ENCODE assay signal across 10 mouse cellular contexts in the genomic region with DNA sequence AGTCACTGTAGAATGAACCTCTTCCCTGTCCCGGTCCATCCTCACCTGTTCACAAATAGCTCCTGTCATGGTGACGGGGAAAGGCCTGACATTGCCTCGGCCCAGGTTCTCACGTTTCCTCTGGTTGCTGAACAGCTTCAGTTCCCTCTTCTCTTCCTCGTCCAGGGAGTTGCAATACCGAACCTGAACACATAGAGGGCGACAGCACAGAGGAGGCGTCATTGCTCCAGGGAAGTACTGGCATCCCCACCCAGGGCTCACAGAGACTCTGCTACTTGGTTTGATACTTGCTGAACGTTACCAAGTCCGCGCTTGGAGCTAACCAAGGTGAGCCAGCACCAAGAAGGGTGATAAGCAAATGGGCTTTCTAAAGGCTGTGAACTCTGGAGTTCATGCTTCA.
A peak's percentile ranks its signal among the peaks of the same experiment; 100 is the strongest.
DNase-seq lines count a peak whose midpoint lies in the region; ATAC-seq and TF ChIP-seq lines count a peak whose summit lies in the region.
"Had no signal": no experiment of that assay in that cellular context is flagged by ENCODE, and none has a peak within 500 bp of the region (broad histone marks: within the 10 kb centered on the region; RNA-seq: fewer than 3 reads in every experiment).

No protein-coding gene starts in this region.

- ATAC-seq in liver, embryonic 14.5 days (ENCODE audit: insufficient read depth), result no peak

- H3K27me3 ChIP-seq in liver, embryonic 14.5 days (ENCODE audit: control insufficient read depth, insufficient read depth, low read length), result no peaks in the 10 kb centered on the region
- H3K27me3 ChIP-seq: heart, embryonic 15.5 days had no signal

- TF ChIP-seq EP300 in liver, embryonic 14.5 days (IDR thresholded peaks at IDR 0.05; ENCODE audit: low read depth), result no peak

- TF ChIP-seq POLR2A in cortical plate, adult 2 months (IDR thresholded peaks at IDR 0.05; ENCODE audit: extremely low read depth, insufficient read depth, low read length), result 0 out of 2 replicates have a peak, but pooled peaks have one; percentile 14

- intact Hi-C loops in gastrocnemius, adult 2 months (cut with DNase I), result no loop called here
- intact Hi-C loops in gastrocnemius, postnatal 36 days (cut with DNase I), result loop anchor here (10.0 kb wide), 1 partner anchor 303 kb away; no protein-coding TSS in a partner anchor

- no peak overlapping the region for H3K4me3 ChIP-seq in gastrocnemius, adult 2 months
- H3K4me3 ChIP-seq in cortical plate, adult 2 months (ENCODE audit: insufficient read depth, low read length), result no peak overlapping the region
- H3K4me3 ChIP-seq in liver, embryonic 14.5 days (ENCODE audit: insufficient read depth in 1 of 2, low read depth in 2 of 2, low read length in 2 of 2), result no peak overlapping the region
- H3K4me3 ChIP-seq: heart, embryonic 15.5 days had no signal

- WGBS in liver, embryonic 14.5 days (ENCODE audit: insufficient replicate concordance), result 27% methylated on average over 11 of the region's 11 CpGs

- H3K4me2 ChIP-seq in liver, embryonic 14.5 days (ENCODE audit: low read depth), result no peak overlapping the region
- H3K4me2 ChIP-seq: heart, embryonic 15.5 days had no signal

- no peak overlapping the region for H3K9ac ChIP-seq in liver, embryonic 14.5 days (replicated peaks)
- H3K9ac ChIP-seq: heart, embryonic 15.5 days had no signal

- TF ChIP-seq CTCF in gastrocnemius, adult 2 months (IDR thresholded peaks at IDR 0.05), result peak; percentile 61
- peak; percentile 84 for TF ChIP-seq CTCF in cortical plate, adult 2 months (IDR thresholded peaks at IDR 0.05; ENCODE audit: extremely low read depth, insufficient read depth, low read length)
- peak; percentile 60 for TF ChIP-seq CTCF in liver, embryonic 14.5 days (IDR thresholded peaks at IDR 0.05; ENCODE audit: low read depth)

- H3K9me3 ChIP-seq in liver, embryonic 14.5 days (ENCODE audit: control insufficient read depth, low read length), result no peaks in the 10 kb centered on the region
- H3K9me3 ChIP-seq: heart, embryonic 15.5 days had no signal

- no peak overlapping the region for H3K27ac ChIP-seq in gastrocnemius, adult 2 months
- H3K27ac ChIP-seq in cortical plate, adult 2 months (ENCODE audit: insufficient read depth, low read length), result no peak overlapping the region
- H3K27ac ChIP-seq in liver, embryonic 14.5 days, result no peak overlapping the region
- H3K27ac ChIP-seq: heart, embryonic 15.5 days; macrophage had no signal

- H3K36me3 ChIP-seq in liver, embryonic 14.5 days (replicated peaks; ENCODE audit: control insufficient read depth, insufficient read depth, low read depth), result no peaks in the 10 kb centered on the region
- H3K36me3 ChIP-seq: heart, embryonic 15.5 days had no signal

- peaks cover 10% of the 10 kb centered on the region for H3K4me1 ChIP-seq in cortical plate, adult 2 months (ENCODE audit: control insufficient read depth, insufficient read depth, low read length)
- H3K4me1 ChIP-seq in liver, embryonic 14.5 days (replicated peaks; ENCODE audit: control insufficient read depth in 2 of 2, insufficient read depth in 2 of 2, low read length in 1 of 2), result no peaks in the 10 kb centered on the region

- peak; percentile 31 for DNase-seq in gastrocnemius, adult 2 months
- DNase-seq in gastrocnemius, postnatal 36 days, result no peak
- peak; percentile 40 for DNase-seq in retina, postnatal 1 day
- no peak for DNase-seq in retina, embryonic 14.5 days (ENCODE audit: low spot score)
- DNase-seq in liver, embryonic 14.5 days (ENCODE audit: low read depth in 3 of 3, low spot score in 3 of 3), result peak in 1 of 3 experiments; percentile 7
- no peak for DNase-seq in natural killer cell, adult 2 months (ENCODE audit: low spot score in 2 of 2)
- DNase-seq in urinary bladder, postnatal 4 days (ENCODE audit: low spot score in 2 of 2), result no peak

Comparison
In these comparisons a context has a peak if more than half of its experiments do, and no peak if none do; other contexts are left out.
1. DNase-seq: peak in gastrocnemius, adult 2 months (single experiment) and retina, postnatal 1 day (single experiment); none in gastrocnemius, postnatal 36 days (0 of 2), retina, embryonic 14.5 days (single experiment), natural killer cell, adult 2 months (0 of 2) and urinary bladder, postnatal 4 days (0 of 2).
2. Peak in every context shown above with its lines, with median percentiles within 50 percentile points of each other: CTCF ChIP-seq.